Mouse (Mus musculus) cerebellum, postnatal 25 days (tissue): Measurements from ENCODE around the gene H2al1k.
"Not testable (repeated sequence)": the region's sequence is repeated elsewhere in the genome, so short reads cannot be mapped to it uniquely, and the experiment has no call there.

Source experiments
- DNase-seq, 2 experiments: peaks; one replicate each; pipeline ENCODE4 v3.0.0; 2021; ENCODE audit warnings: mixed read lengths in 2 of 2

Gene H2al1k

GRCm38 (mm10) chrX:9350327-9350726, at the start of gene H2al1k:
Gene H2al1k, plus strand, starts transcription at chrX:9350627.
- not testable (repeated sequence) for DNase-seq

GRCm38 (mm10) chrX:9302791-9303190, 47.6 kb upstream of the H2al1k start:
- DNase-seq = no peak

GRCm38 (mm10) chrX:9303455-9303854, 47.0 kb upstream of the H2al1k start:
- DNase-seq = no peak

GRCm38 (mm10) chrX:9316457-9316856, 34.0 kb upstream of the H2al1k start:
- not testable (repeated sequence) for DNase-seq

GRCm38 (mm10) chrX:9327954-9328353, 22.5 kb upstream of the H2al1k start:
- DNase-seq = not testable (repeated sequence)

GRCm38 (mm10) chrX:9332366-9332962, 18.0 kb upstream of the H2al1k start:
- DNase-seq = not testable (repeated sequence)

- peak; percentile 53 to 63 for DNase-seq
Measured at GRCm38 (mm10) chrX:9333035-9333434, 17.4 kb upstream of the H2al1k start.

GRCm38 (mm10) chrX:9334996-9335395, 15.4 kb upstream of the H2al1k start:
- not testable (repeated sequence) for DNase-seq

GRCm38 (mm10) chrX:9374012-9374411, 23.6 kb downstream of the H2al1k start:
- DNase-seq = peak in 1 of 2 experiments; percentile 36

- not testable (repeated sequence) for DNase-seq
Measured at GRCm38 (mm10) chrX:9375927-9376326, 25.5 kb downstream of the H2al1k start.
